Mouse (Mus musculus): ENCODE measurements around the gene Mras. TPM values are rescaled to one million over a fixed set of nuclear protein-coding genes. Genes with fewer than 3 reads are reported as not detected.
A peak's percentile ranks its signal among the peaks of the same experiment; 100 is the strongest.

Mras gene
- polyA plus RNA-seq, 1 experiment from 2014 or later, result 49.0 TPM

GRCm38 (mm10) chr9:99397056-99397815 lies 39.9 kb downstream of the Mras start:
- 82% methylated on average over 13 of the region's 13 CpGs for WGBS
- Histone ChIP-seq H3K4me2 (no peak overlapping the region), H3K27me3 (no peaks in the 10 kb centered on the region), H3K9ac (no peak overlapping the region), H3K9me3 (no peaks in the 10 kb centered on the region), H3K27ac (replicated peaks) (no peak overlapping the region), H3K36me3 (peaks cover 26% of the 10 kb centered on the region), H3K4me1 (replicated peaks) (peaks cover 19% of the 10 kb centered on the region), H3K4me3 (no peak overlapping the region)
- ATAC-seq (ENCODE audit: low read depth), result no peak

- Histone ChIP-seq H3K4me2 (no peak overlapping the region), H3K27me3 (no peaks in the 10 kb centered on the region), H3K9me3 (no peaks in the 10 kb centered on the region), H3K4me1 (replicated peaks) (peaks cover 9% of the 10 kb centered on the region; the same call in 1 of the 2 replicates), H3K36me3 (peaks cover 42% of the 10 kb centered on the region), H3K4me3 (no peak overlapping the region), H3K9ac (no peak overlapping the region), H3K27ac (replicated peaks) (no peak overlapping the region)
- ATAC-seq (ENCODE audit: low read depth), result no peak
- WGBS, result 71% methylated on average over 11 of the region's 11 CpGs
Measured at GRCm38 (mm10) chr9:99394366-99394765, 42.8 kb downstream of the Mras start.

- 95% methylated on average over 8 of the region's 8 CpGs for WGBS
- Histone ChIP-seq H3K4me3 (no peak overlapping the region), H3K4me2 (no peak overlapping the region), H3K9me3 (no peaks in the 10 kb centered on the region), H3K4me1 (replicated peaks) (peaks cover 9% of the 10 kb centered on the region; the same call in 1 of the 2 replicates), H3K27me3 (no peaks in the 10 kb centered on the region), H3K27ac (replicated peaks) (no peak overlapping the region), H3K9ac (no peak overlapping the region), H3K36me3 (peaks cover 51% of the 10 kb centered on the region)
- no peak for ATAC-seq (ENCODE audit: low read depth)
Measured at GRCm38 (mm10) chr9:99393146-99393545, 44.0 kb downstream of the Mras start.

- 93% methylated on average over 10 of the region's 10 CpGs for WGBS
- H3K4me2 ChIP-seq, result no peak overlapping the region
- peaks cover 63% of the 10 kb centered on the region for H3K36me3 ChIP-seq
- H3K9ac ChIP-seq, result no peak overlapping the region
- no peaks in the 10 kb centered on the region for H3K27me3 ChIP-seq
- no peak overlapping the region for H3K27ac ChIP-seq (replicated peaks)
- H3K4me1 ChIP-seq (replicated peaks), result peaks cover 5% of the 10 kb centered on the region; the same call in 1 of the 2 replicates
- H3K9me3 ChIP-seq, result no peaks in the 10 kb centered on the region
- no peak for ATAC-seq (ENCODE audit: low read depth)
- H3K4me3 ChIP-seq, result no peak overlapping the region
Measured at GRCm38 (mm10) chr9:99391557-99391956, 45.6 kb downstream of the Mras start.

GRCm38 (mm10) chr9:99390716-99391115 lies 46.5 kb downstream of the Mras start:
- Histone ChIP-seq H3K9ac (no peak overlapping the region), H3K27ac (replicated peaks) (no peak overlapping the region), H3K36me3 (peaks cover 68% of the 10 kb centered on the region), H3K27me3 (no peaks in the 10 kb centered on the region), H3K4me2 (no peak overlapping the region), H3K4me3 (no peak overlapping the region), H3K9me3 (no peaks in the 10 kb centered on the region), H3K4me1 (replicated peaks) (peaks cover 5% of the 10 kb centered on the region; the same call in 1 of the 2 replicates)
- ATAC-seq (ENCODE audit: low read depth), result no peak
- WGBS, result 56% methylated on average over 2 of the region's 2 CpGs

- Histone ChIP-seq H3K27me3 (no peaks in the 10 kb centered on the region), H3K4me1 (replicated peaks) (peaks cover 5% of the 10 kb centered on the region; the same call in 1 of the 2 replicates), H3K9ac (no peak overlapping the region), H3K36me3 (peaks cover 68% of the 10 kb centered on the region), H3K4me2 (no peak overlapping the region), H3K27ac (replicated peaks) (no peak overlapping the region), H3K4me3 (no peak overlapping the region), H3K9me3 (no peaks in the 10 kb centered on the region)
- WGBS, result 84% methylated on average over 5 of the region's 5 CpGs
- no peak for ATAC-seq (ENCODE audit: low read depth)
Measured at GRCm38 (mm10) chr9:99390201-99390600, 47.0 kb downstream of the Mras start.

- 85% methylated on average over 8 of the region's 8 CpGs for WGBS
- H3K36me3 ChIP-seq, result peaks cover 68% of the 10 kb centered on the region
- no peak overlapping the region for H3K4me2 ChIP-seq
- no peak for ATAC-seq (ENCODE audit: low read depth)
- H3K27me3 ChIP-seq, result no peaks in the 10 kb centered on the region
- no peak overlapping the region for H3K4me3 ChIP-seq
- no peak overlapping the region for H3K9ac ChIP-seq
- no peaks in the 10 kb centered on the region for H3K9me3 ChIP-seq
- H3K4me1 ChIP-seq (replicated peaks), result peaks cover 4% of the 10 kb centered on the region; the same call in 1 of the 2 replicates
- H3K27ac ChIP-seq (replicated peaks), result no peak overlapping the region
Measured at GRCm38 (mm10) chr9:99389506-99389905, 47.7 kb downstream of the Mras start.

GRCm38 (mm10) chr9:99388856-99389255 lies 48.3 kb downstream of the Mras start:
- H3K4me2 ChIP-seq, result no peak overlapping the region
- no peaks in the 10 kb centered on the region for H3K4me1 ChIP-seq (replicated peaks)
- ATAC-seq (ENCODE audit: low read depth), result no peak
- 79% methylated on average over 9 of the region's 9 CpGs for WGBS
- H3K9ac ChIP-seq, result no peak overlapping the region
- H3K27me3 ChIP-seq, result no peaks in the 10 kb centered on the region
- peaks cover 68% of the 10 kb centered on the region for H3K36me3 ChIP-seq
- H3K9me3 ChIP-seq, result no peaks in the 10 kb centered on the region
- H3K4me3 ChIP-seq, result no peak overlapping the region
- H3K27ac ChIP-seq (replicated peaks), result no peak overlapping the region

- no peaks in the 10 kb centered on the region for H3K27me3 ChIP-seq
- peaks cover 67% of the 10 kb centered on the region for H3K36me3 ChIP-seq
- H3K9ac ChIP-seq, result no peak overlapping the region
- H3K9me3 ChIP-seq, result no peaks in the 10 kb centered on the region
- no peak overlapping the region for H3K4me2 ChIP-seq
- no peaks in the 10 kb centered on the region for H3K4me1 ChIP-seq (replicated peaks)
- ATAC-seq (ENCODE audit: low read depth), result no peak; the same call in 1 of the 2 replicates
- WGBS, result 70% methylated on average over 5 of the region's 5 CpGs
- H3K27ac ChIP-seq (replicated peaks), result no peak overlapping the region
- H3K4me3 ChIP-seq, result no peak overlapping the region
Measured at GRCm38 (mm10) chr9:99388078-99388477, 49.1 kb downstream of the Mras start.

GRCm38 (mm10) chr9:99382556-99382955 lies 54.6 kb downstream of the Mras start:
- no peak for ATAC-seq (ENCODE audit: low read depth)
- 84% methylated on average over 9 of the region's 9 CpGs for WGBS

GRCm38 (mm10) chr9:99379194-99379593 lies 58.0 kb downstream of the Mras start:
- Histone ChIP-seq H3K27me3 (no peaks in the 10 kb centered on the region), H3K36me3 (no peaks in the 10 kb centered on the region), H3K4me2 (no peak overlapping the region), H3K4me3 (no peak overlapping the region), H3K9ac (no peak overlapping the region), H3K9me3 (no peaks in the 10 kb centered on the region), H3K27ac (replicated peaks) (no peak overlapping the region), H3K4me1 (replicated peaks) (no peaks in the 10 kb centered on the region)
- no peak for ATAC-seq (ENCODE audit: low read depth)
- 81% methylated on average over 5 of the region's 5 CpGs for WGBS

More at GRCm38 (mm10) chr9:99382556-99382955, 54.6 kb downstream of the Mras start:
- no peaks in the 10 kb centered on the region for H3K4me1 ChIP-seq (replicated peaks)
- no peak overlapping the region for H3K27ac ChIP-seq (replicated peaks)
- H3K27me3 ChIP-seq, result no peaks in the 10 kb centered on the region
- no peak overlapping the region for H3K9ac ChIP-seq
- H3K36me3 ChIP-seq, result peaks cover 17% of the 10 kb centered on the region
- H3K4me2 ChIP-seq, result no peak overlapping the region
- no peaks in the 10 kb centered on the region for H3K9me3 ChIP-seq
- H3K4me3 ChIP-seq, result no peak overlapping the region

- WGBS, result 8% methylated on average over 14 of the region's 14 CpGs
- no peak overlapping the region for H3K27ac ChIP-seq (replicated peaks)
- H3K4me1 ChIP-seq (replicated peaks), result no peaks in the 10 kb centered on the region
- no peaks in the 10 kb centered on the region for H3K27me3 ChIP-seq
- H3K4me2 ChIP-seq, result peak overlapping the region; percentile 41
- no peak overlapping the region for H3K4me3 ChIP-seq
- no peak overlapping the region; the same call in 1 of the 2 replicates for H3K9ac ChIP-seq
- H3K36me3 ChIP-seq, result no peaks in the 10 kb centered on the region
- H3K9me3 ChIP-seq, result no peaks in the 10 kb centered on the region
- no peak for ATAC-seq (ENCODE audit: low read depth)
Measured at GRCm38 (mm10) chr9:99376591-99377418, 60.4 kb downstream of the Mras start.
